In the genomic region with DNA sequence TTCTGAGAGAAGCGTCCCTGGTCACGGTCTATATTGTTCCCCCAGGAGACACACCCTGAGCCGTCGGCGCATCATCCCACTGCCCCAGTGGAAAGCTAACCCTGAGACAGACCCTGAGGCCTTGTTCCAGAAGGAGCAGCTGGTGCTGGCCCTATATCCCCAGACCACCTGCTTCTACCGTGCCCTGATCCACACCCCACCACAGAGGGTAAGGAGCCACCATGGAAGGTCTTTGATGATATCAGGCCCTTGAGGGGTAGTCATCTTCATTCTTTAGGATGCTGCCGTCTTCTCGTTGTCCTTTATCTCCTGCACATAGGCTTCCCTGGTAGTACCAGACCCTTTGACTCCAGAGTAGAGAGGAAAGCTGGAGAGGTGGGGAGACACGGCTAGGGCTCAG, we compare ENCODE assay signal across 33 mouse cellular contexts.
"Had no signal": no experiment of that assay in that cellular context is flagged by ENCODE, and none has a peak within 500 bp of the region (broad histone marks: within the 10 kb centered on the region; RNA-seq: fewer than 3 reads in every experiment).

No protein-coding gene starts in this region.

- H3K4me1 ChIP-seq: hindbrain, embryonic 12.5 days; hindbrain, embryonic 13.5 days; hindbrain, embryonic 15.5 days had no signal

- H3K9ac ChIP-seq: heart, embryonic 12.5 days; heart, embryonic 13.5 days; heart, embryonic 15.5 days; hindbrain, embryonic 12.5 days; hindbrain, embryonic 13.5 days; hindbrain, embryonic 14.5 days; hindbrain, embryonic 15.5 days; intestine, embryonic 15.5 days; kidney, embryonic 15.5 days had no signal

- H3K27ac ChIP-seq: heart, embryonic 10.5 days; heart, embryonic 13.5 days; heart, embryonic 15.5 days; hindbrain, embryonic 12.5 days; hindbrain, embryonic 13.5 days; hindbrain, embryonic 14.5 days; hindbrain, embryonic 15.5 days; hindbrain, postnatal 0 days; intestine, embryonic 15.5 days; kidney, embryonic 15.5 days; kidney, postnatal 0 days; layer of hippocampus, adult 2 months; left cerebral cortex, adult 2 months had no signal

- DNase-seq: heart, postnatal 10 days; heart, postnatal 14 days; heart, postnatal 36 days; heart, postnatal 4 days; kidney, adult 11 months; kidney, adult 18-20 months; kidney, adult 2 months; kidney, adult 8-10 months; kidney, adult 9 months; kidney, postnatal 10 days; kidney, postnatal 14 days; kidney, postnatal 36 days; kidney, postnatal 4 days; layer of hippocampus, adult 9-11 months; layer of hippocampus, postnatal 36 days had no signal

- H3K4me3 ChIP-seq: heart, embryonic 10.5 days; heart, embryonic 12.5 days; heart, embryonic 13.5 days; heart, embryonic 15.5 days; hindbrain, embryonic 12.5 days; hindbrain, embryonic 13.5 days; hindbrain, embryonic 15.5 days; intestine, embryonic 15.5 days; kidney, embryonic 15.5 days; layer of hippocampus, adult 2 months; left cerebral cortex, adult 2 months had no signal

- H3K9me3 ChIP-seq: heart, embryonic 10.5 days; heart, embryonic 12.5 days; heart, embryonic 13.5 days; heart, embryonic 15.5 days; hindbrain, embryonic 12.5 days; hindbrain, embryonic 13.5 days; hindbrain, embryonic 15.5 days; intestine, embryonic 15.5 days; kidney, embryonic 15.5 days had no signal

- H3K27me3 ChIP-seq: heart, embryonic 12.5 days; heart, embryonic 13.5 days; heart, embryonic 15.5 days; hindbrain, embryonic 12.5 days; hindbrain, embryonic 13.5 days; hindbrain, embryonic 15.5 days; intestine, embryonic 15.5 days; kidney, embryonic 15.5 days had no signal

- H3K4me2 ChIP-seq: heart, embryonic 11.5 days; heart, embryonic 12.5 days; heart, embryonic 13.5 days; heart, embryonic 15.5 days; hindbrain, embryonic 12.5 days; hindbrain, embryonic 13.5 days; hindbrain, embryonic 14.5 days; hindbrain, embryonic 15.5 days; intestine, embryonic 15.5 days; kidney, embryonic 15.5 days had no signal

- ATAC-seq: hindbrain, postnatal 0 days; inflammation-experienced regulatory T-cells, adult 6 months; intestine, embryonic 15.5 days; intestine, embryonic 16.5 days; intestine, postnatal 0 days had no signal
